In genomic region chr6:52367067-52367466, GRCm38 (mm10) we compare ENCODE assay signal across 26 mouse cellular contexts. TPM values are rescaled to one million over a fixed set of nuclear protein-coding genes. Genes with fewer than 3 reads are reported as not detected.
DNase-seq lines count a peak whose midpoint lies in the region; ATAC-seq and TF ChIP-seq lines count a peak whose summit lies in the region.
"Had no signal": no experiment of that assay in that cellular context is flagged by ENCODE, and none has a peak within 500 bp of the region (broad histone marks: within the 10 kb centered on the region; RNA-seq: fewer than 3 reads in every experiment).

No protein-coding gene starts in this region.

- no peak for ATAC-seq in forebrain, postnatal 0 days
- peak; percentile 40; the same call in 1 of the 2 replicates for ATAC-seq in midbrain, embryonic 13.5 days
- ATAC-seq in inflammation-experienced regulatory T-cells, adult 6 months, result no peak

- no peaks in the 10 kb centered on the region for H3K36me3 ChIP-seq in forebrain, embryonic 10.5 days (replicated peaks)
- no peaks in the 10 kb centered on the region for H3K36me3 ChIP-seq in forebrain, postnatal 0 days (ENCODE audit: insufficient read depth)
- no peaks in the 10 kb centered on the region for H3K36me3 ChIP-seq in midbrain, embryonic 13.5 days
- H3K36me3 ChIP-seq: embryonic facial prominence, embryonic 15.5 days had no signal

- no peaks in the 10 kb centered on the region for H3K9me3 ChIP-seq in forebrain, embryonic 10.5 days
- no peaks in the 10 kb centered on the region for H3K9me3 ChIP-seq in forebrain, postnatal 0 days (ENCODE audit: low read length)
- H3K9me3 ChIP-seq in midbrain, embryonic 13.5 days, result no peaks in the 10 kb centered on the region
- H3K9me3 ChIP-seq: embryonic facial prominence, embryonic 15.5 days had no signal

- no peak overlapping the region for H3K9ac ChIP-seq in forebrain, postnatal 0 days
- H3K9ac ChIP-seq in midbrain, embryonic 13.5 days (replicated peaks), result no peak overlapping the region
- H3K9ac ChIP-seq: embryonic facial prominence, embryonic 15.5 days had no signal

- H3K27me3 ChIP-seq in forebrain, embryonic 10.5 days (ENCODE audit: poor library complexity, severe bottlenecking), result peaks cover 8% of the 10 kb centered on the region
- H3K27me3 ChIP-seq in forebrain, postnatal 0 days (ENCODE audit: insufficient read depth, low read length), result no peaks in the 10 kb centered on the region
- H3K27me3 ChIP-seq in midbrain, embryonic 13.5 days, result no peaks in the 10 kb centered on the region
- H3K27me3 ChIP-seq: embryonic facial prominence, embryonic 15.5 days had no signal

- peak; percentile 69 for DNase-seq in brain, embryonic 14.5 days (ENCODE audit: low read depth)
- no peak for DNase-seq in forebrain, embryonic 10.5 days (ENCODE audit: extremely low spot score, low spot score)
- no peak for DNase-seq in forebrain, postnatal 0 days
- no peak for DNase-seq in right cerebral cortex, postnatal 4 days
- DNase-seq in yolk sac, embryonic 10.5 days (ENCODE audit: low spot score), result no peak
- DNase-seq: adrenal gland, adult 8-10 months; cerebellum, adult 9-11 months; heart, postnatal 10 days; kidney, adult 8-10 months; kidney, postnatal 36 days; lung, adult 18-20 months; lung, postnatal 14 days; right cerebral cortex, postnatal 25 days had no signal

- H3K4me2 ChIP-seq in forebrain, postnatal 0 days (ENCODE audit: low read depth), result peak overlapping the region; percentile 20
- H3K4me2 ChIP-seq in midbrain, embryonic 13.5 days (replicated peaks), result peak overlapping the region; percentile 30
- H3K4me2 ChIP-seq: embryonic facial prominence, embryonic 15.5 days; heart, embryonic 11.5 days; liver, embryonic 11.5 days had no signal

- TF ChIP-seq POLR2A in brain, embryonic 14.5 days (IDR thresholded peaks at IDR 0.05; ENCODE audit: borderline replicate concordance, extremely low read depth, insufficient read depth, insufficient read length, poor library complexity, severe bottlenecking), result no peak

- TF ChIP-seq CTCF in brain, embryonic 14.5 days (IDR thresholded peaks at IDR 0.05; ENCODE audit: borderline replicate concordance, extremely low read depth, insufficient read depth, insufficient read length), result no peak
- TF ChIP-seq CTCF in forebrain, postnatal 0 days (IDR thresholded peaks at IDR 0.05; ENCODE audit: low read depth), result no peak

- peak overlapping the region; percentile 48; the same call in 1 of the 2 replicates for H3K27ac ChIP-seq in forebrain, embryonic 10.5 days
- H3K27ac ChIP-seq in forebrain, postnatal 0 days (ENCODE audit: low read depth, low read length), result no peak overlapping the region
- peak overlapping the region; percentile 75 for H3K27ac ChIP-seq in midbrain, embryonic 13.5 days
- H3K27ac ChIP-seq: embryonic facial prominence, embryonic 15.5 days had no signal

- peaks cover 34% of the 10 kb centered on the region for H3K4me1 ChIP-seq in forebrain, embryonic 10.5 days
- peaks cover 5% of the 10 kb centered on the region for H3K4me1 ChIP-seq in forebrain, postnatal 0 days (ENCODE audit: insufficient read depth)
- peaks cover 31% of the 10 kb centered on the region for H3K4me1 ChIP-seq in midbrain, embryonic 13.5 days (replicated peaks)
- H3K4me1 ChIP-seq: embryonic facial prominence, embryonic 15.5 days had no signal

- H3K4me3 ChIP-seq in forebrain, embryonic 10.5 days, result no peak overlapping the region
- no peak overlapping the region for H3K4me3 ChIP-seq in forebrain, postnatal 0 days (ENCODE audit: low read depth, low read length)
- no peak overlapping the region for H3K4me3 ChIP-seq in midbrain, embryonic 13.5 days (replicated peaks)
- H3K4me3 ChIP-seq: embryonic facial prominence, embryonic 15.5 days; myocyte had no signal

- 86% methylated on average over 4 of the region's 4 CpGs for whole genome bisulfite sequencing in forebrain, embryonic 10.5 days
- 36% methylated on average over 4 of the region's 4 CpGs for WGBS in forebrain, postnatal 0 days
- 42% methylated on average over 4 of the region's 4 CpGs for WGBS in midbrain, embryonic 13.5 days

RNA-seq across cellular contexts. Expression of gene Evx1, which starts 53.8 kb away (rescaled TPM):
- 1.5 and 3.7 TPM in 2 replicates for polyA plus RNA-seq in brain, embryonic 14.5 days (2012; rRNA removed)
- not detected in 2 replicates for polyA plus RNA-seq in forebrain, embryonic 10.5 days (2016; fragmentation: Nextera tagmentation; extraction: Ambion mirVana)
- not detected in 2 replicates for total RNA-seq in forebrain, postnatal 0 days (2014; rRNA removed)
- not detected in 2 replicates for polyA plus RNA-seq in forebrain, postnatal 0 days (2015; fragmentation: Nextera tagmentation; extraction: Ambion mirVana)
- 0.50 and 0.93 TPM in 2 replicates for polyA plus RNA-seq in midbrain, embryonic 13.5 days (2015; fragmentation: Nextera tagmentation; extraction: Ambion mirVana)
- not detected for polyA plus RNA-seq in inflammation-experienced regulatory T-cells, adult 6 months (2017; shearing (Covaris generic))
- total RNA-seq: adrenal gland, adult 8-10 months; gastrocnemius, adult 18-20 months; gastrocnemius, postnatal 4 days; heart, postnatal 10 days; left cerebral cortex, adult 8-10 months; megakaryocyte, adult 5-6 weeks; neutrophil, adult 5-6 weeks had no signal
- polyA plus RNA-seq: embryonic facial prominence, embryonic 15.5 days; heart, embryonic 11.5 days; myocyte; stomach, embryonic 16.5 days; thymus, postnatal 0 days had no signal
